Mouse (Mus musculus) forebrain, embryonic 13.5 days (tissue): ENCODE data around the gene Ano10. TPM values are rescaled to one million over a fixed set of nuclear protein-coding genes. Genes with fewer than 3 reads are reported as not detected.

ENCODE experiments used
- ATAC-seq: fragments of 200-750 bp; cut with Nextera tagmentation; 2 replicates; pipeline ENCODE4 v1.8.0; 2017
- H3K27ac ChIP-seq: fragments of 300-500 bp; sonication (generic); 2 replicates; pipeline ENCODE4 v1.5.1; 2015; ENCODE audit warnings: inconsistent platforms, mild to moderate bottlenecking, moderate library complexity
- H3K27me3 ChIP-seq: fragments of 300-500 bp; sonication (generic); 2 replicates; pipeline ENCODE4 v1.6.1; 2015; ENCODE audit warnings: mild to moderate bottlenecking, inconsistent platforms
- H3K36me3 ChIP-seq: fragments of 300-500 bp; sonication (generic); 2 replicates; pipeline ENCODE4 v1.6.1; 2015; ENCODE audit warnings: mild to moderate bottlenecking, inconsistent platforms; ENCODE audit not compliant: poor library complexity, severe bottlenecking
- H3K4me1 ChIP-seq: fragments of 300-500 bp; sonication (generic); 2 replicates; pipeline ENCODE4 v1.6.1; 2015; ENCODE audit warnings: inconsistent platforms
- H3K4me2 ChIP-seq: fragments of 300-500 bp; sonication (generic); 2 replicates; pipeline ENCODE4 v1.6.1; 2015; ENCODE audit warnings: inconsistent platforms, mild to moderate bottlenecking, moderate library complexity
- H3K4me3 ChIP-seq: fragments of 300-500 bp; sonication (generic); 2 replicates; pipeline ENCODE4 v1.5.1; 2015; ENCODE audit warnings: mild to moderate bottlenecking, inconsistent platforms
- H3K9ac ChIP-seq: fragments of 300-500 bp; sonication (generic); 2 replicates; pipeline ENCODE4 v1.6.1; 2015; ENCODE audit warnings: mild to moderate bottlenecking, inconsistent platforms
- H3K9me3 ChIP-seq: fragments of 300-500 bp; sonication (generic); replicated peaks from 2 replicates; pipeline ENCODE4 v1.6.1; 2016; ENCODE audit warnings: inconsistent platforms
- WGBS: fragments of 180-500 bp; shearing (Covaris S2); methylation state at CpG from one replicate; pipeline ENCODE4 v1.1.7; 2015; 5-methylcytosine and 5-hydroxymethylcytosine counted together
- microRNA-seq: library from miRNA; unstranded; fragments of <30 nt; microRNA quantifications from one replicate; pipeline ENCODE4, GENCODE M21; 2016
- polyA plus RNA-seq: library from polyadenylated mRNA; unstranded; fragments of >200 nt; fragmentation: Nextera tagmentation; extraction: Ambion mirVana; gene quantifications from 2 replicates; pipeline ENCODE4 v1.2.1, GENCODE M21; 2015

Gene Ano10
- polyA plus RNA-seq, 1 experiment from 2014 or later, result 29.5 TPM

GRCm38 (mm10) chr9:122127271-122127785 is 166.9 kb downstream of the Ano10 start:
- H3K9ac ChIP-seq, result no peak overlapping the region
- ATAC-seq, result no peak
- no peak overlapping the region for H3K4me2 ChIP-seq
- H3K27me3 ChIP-seq, result no peaks in the 10 kb centered on the region
- no peaks in the 10 kb centered on the region for H3K9me3 ChIP-seq
- H3K27ac ChIP-seq, result no peak overlapping the region
- WGBS, result 68% methylated on average over 3 of the region's 3 CpGs
- no peak overlapping the region for H3K4me3 ChIP-seq
- H3K36me3 ChIP-seq, result 0 out of 2 replicates have a peak, but pooled peaks cover 3% of the 10 kb centered on the region
- peaks cover 11% of the 10 kb centered on the region; the same call in 1 of the 2 replicates for H3K4me1 ChIP-seq

GRCm38 (mm10) chr9:122126790-122127189 is 167.4 kb downstream of the Ano10 start:
- no peaks in the 10 kb centered on the region for H3K36me3 ChIP-seq
- no peak overlapping the region for H3K27ac ChIP-seq
- no peak overlapping the region for H3K4me3 ChIP-seq
- no peaks in the 10 kb centered on the region for H3K9me3 ChIP-seq
- no peak overlapping the region for H3K9ac ChIP-seq
- H3K4me2 ChIP-seq, result no peak overlapping the region
- no peak for ATAC-seq
- WGBS, result 77% methylated on average over 8 of the region's 8 CpGs
- H3K4me1 ChIP-seq, result peaks cover 11% of the 10 kb centered on the region; the same call in 1 of the 2 replicates
- no peaks in the 10 kb centered on the region for H3K27me3 ChIP-seq

Small RNA genes within 50 kb of the gene (microRNA-seq; reads per million reads assigned to microRNA genes)
- gene Mir8106, result not detected

Other genes starting within 250 kb of the Ano10 start
- gene Snrk, start 177.2 kb downstream of the Ano10 start, polyA plus RNA-seq, result 45.9 and 52.4 TPM in 2 replicates
- gene Abhd5, start 57.2 kb upstream of the Ano10 start, polyA plus RNA-seq, result 15.9 and 20.7 TPM in 2 replicates